Mouse (Mus musculus): ENCODE measurements around the gene Vps35. TPM values are rescaled to one million over a fixed set of nuclear protein-coding genes. Genes with fewer than 3 reads are reported as not detected.

Vps35 gene
- polyA plus RNA-seq (2015; fragmentation: Nextera tagmentation; extraction: Ambion mirVana): 134 and 147 TPM in 2 replicates

DNA sequence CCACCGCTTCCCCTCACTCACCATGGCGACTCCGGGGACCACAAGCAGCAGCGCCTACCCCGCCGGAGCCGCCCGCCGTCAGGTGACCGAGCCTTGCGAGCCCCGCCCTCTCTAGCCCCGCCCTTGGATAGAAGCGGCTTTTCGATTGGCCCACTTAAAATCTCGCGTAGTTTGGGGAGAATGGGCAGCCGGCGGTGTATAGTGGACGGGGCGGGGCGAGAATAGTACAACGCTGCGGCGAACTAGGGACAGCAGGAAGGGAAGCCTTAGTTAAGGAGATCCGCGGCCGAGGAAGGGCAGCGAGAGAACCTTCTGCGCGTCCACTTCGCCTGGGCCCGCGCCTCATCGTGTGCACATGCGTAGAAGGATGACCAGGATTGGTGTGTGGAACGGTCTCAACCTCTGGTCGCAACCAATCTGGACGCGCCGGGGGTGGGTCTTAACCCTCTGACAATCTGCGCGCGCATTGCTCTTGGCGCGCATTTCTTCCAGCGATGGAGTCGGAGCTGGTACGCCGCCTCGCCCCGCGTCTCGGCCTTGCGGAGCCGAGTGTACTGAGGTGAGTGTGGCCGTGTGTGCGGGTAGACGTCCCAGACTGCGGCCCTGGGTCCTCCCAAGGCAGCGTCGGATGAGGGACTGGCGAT is at the start of gene Vps35, which contains the start of gene Orc6:
Gene Vps35 (minus strand): TSS at position 369 of the 644 bp plus-strand sequence.
Gene Orc6 (plus strand): TSS at position 199 of the 644 bp plus-strand sequence.

GRCm38 (mm10) chr8:85225688-85226087 is 73.9 kb downstream of the Vps35 start, which contains the start of gene Olfr371:
Gene Olfr371, plus strand, starts transcription at chr8:85225988.

Other genes with a start within 250 kb of the Vps35 start
- gene Fbxw9, start 239.7 kb downstream of the Vps35 start, polyA plus RNA-seq (2015; fragmentation: Nextera tagmentation; extraction: Ambion mirVana): 66.7 and 79.1 TPM in 2 replicates
- gene Gm5741, start 231.8 kb downstream of the Vps35 start, polyA plus RNA-seq (2015; fragmentation: Nextera tagmentation; extraction: Ambion mirVana): not detected in 2 replicates
- gene Dhps, start 228.0 kb downstream of the Vps35 start, polyA plus RNA-seq (2015; fragmentation: Nextera tagmentation; extraction: Ambion mirVana): 131 and 132 TPM in 2 replicates
- gene Wdr83os, start 219.1 kb downstream of the Vps35 start, polyA plus RNA-seq (2015; fragmentation: Nextera tagmentation; extraction: Ambion mirVana): 127 and 135 TPM in 2 replicates
- 34.8 and 42.5 TPM in 2 replicates for gene Wdr83, start 218.5 kb downstream of the Vps35 start, polyA plus RNA-seq (2015; fragmentation: Nextera tagmentation; extraction: Ambion mirVana)
- gene Man2b1, start 216.5 kb downstream of the Vps35 start, polyA plus RNA-seq (2015; fragmentation: Nextera tagmentation; extraction: Ambion mirVana): 20.5 and 24.7 TPM in 2 replicates
- 3.0 and 3.6 TPM in 2 replicates for gene Zfp791, start 176.7 kb downstream of the Vps35 start, polyA plus RNA-seq (2015; fragmentation: Nextera tagmentation; extraction: Ambion mirVana)
- gene Cks1brt, start 147.9 kb downstream of the Vps35 start, polyA plus RNA-seq (2015; fragmentation: Nextera tagmentation; extraction: Ambion mirVana): not detected in 2 replicates
- not detected in 2 replicates for gene Olfr371, start 73.8 kb downstream of the Vps35 start, polyA plus RNA-seq (2015; fragmentation: Nextera tagmentation; extraction: Ambion mirVana)
- gene Orc6, start 170 bp downstream of the Vps35 start, polyA plus RNA-seq (2015; fragmentation: Nextera tagmentation; extraction: Ambion mirVana): 67.2 and 68.6 TPM in 2 replicates
- 0.10 and 0.36 TPM in 2 replicates for gene Mylk3, start 86.5 kb upstream of the Vps35 start, polyA plus RNA-seq (2015; fragmentation: Nextera tagmentation; extraction: Ambion mirVana)
- gene 4921524J17Rik, start 133.0 kb upstream of the Vps35 start, polyA plus RNA-seq (2015; fragmentation: Nextera tagmentation; extraction: Ambion mirVana): 33.2 and 35.0 TPM in 2 replicates
- 58.4 and 61.0 TPM in 2 replicates for gene Gpt2, start 192.8 kb upstream of the Vps35 start, polyA plus RNA-seq (2015; fragmentation: Nextera tagmentation; extraction: Ambion mirVana)

Measured in neural tube, postnatal 0 days (tissue).